Mouse (Mus musculus) embryo, embryonic 11.5 days (tissue): Measurements from ENCODE around the gene Ubap2l.

Experiments
- DNase-seq: peaks from one replicate; pipeline ENCODE4 v3.0.0-alpha.2; 2012; ENCODE audit warnings: low read depth, low spot score

Ubap2l gene

DNA sequence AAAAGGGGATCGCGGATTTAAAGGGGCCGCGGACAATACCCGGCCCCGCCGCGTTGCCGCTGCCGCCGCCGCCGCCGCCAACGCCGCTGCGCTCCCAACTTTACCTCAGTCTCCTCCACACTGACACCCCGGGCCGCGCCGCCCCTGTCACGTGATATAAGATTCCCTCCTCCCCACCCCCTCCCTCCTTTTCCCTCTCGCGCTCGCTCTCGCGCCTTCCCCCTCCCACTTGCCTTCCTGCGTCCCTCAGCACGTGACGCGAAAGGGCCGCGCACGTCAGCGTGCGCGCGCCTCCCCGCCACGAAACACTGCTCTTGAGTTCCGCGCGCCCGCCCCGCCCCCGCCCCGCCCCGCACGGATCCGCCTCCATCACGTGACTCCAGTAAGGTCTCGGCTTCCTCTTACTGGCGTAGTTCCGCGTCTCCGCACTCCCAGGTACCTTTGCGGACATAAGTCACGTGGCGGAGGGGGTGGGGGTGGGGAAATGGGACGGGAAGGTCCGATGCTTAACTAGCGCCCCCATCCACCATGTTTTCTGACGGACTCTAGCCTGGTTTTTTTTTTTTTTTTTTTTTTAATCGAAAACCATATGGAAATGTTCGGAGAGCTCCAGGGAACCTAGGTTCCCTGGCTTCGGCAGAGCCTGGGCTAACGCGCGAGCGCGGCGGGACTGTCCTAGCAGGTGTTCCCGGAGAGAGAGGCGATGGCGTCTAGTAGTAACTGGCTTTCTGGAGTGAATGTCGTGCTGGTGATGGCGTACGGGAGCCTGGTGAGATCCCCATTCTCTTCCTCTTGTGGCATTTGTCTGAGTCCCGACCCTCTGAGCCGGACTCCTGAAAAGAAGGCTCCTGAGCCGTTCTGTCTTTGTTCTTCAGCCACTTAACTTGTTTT is at the start of gene Ubap2l:
Ubap2l (minus strand) TSS at position 278 of the 891 bp plus-strand sequence.
- DNase-seq = peak; percentile 99

DNA sequence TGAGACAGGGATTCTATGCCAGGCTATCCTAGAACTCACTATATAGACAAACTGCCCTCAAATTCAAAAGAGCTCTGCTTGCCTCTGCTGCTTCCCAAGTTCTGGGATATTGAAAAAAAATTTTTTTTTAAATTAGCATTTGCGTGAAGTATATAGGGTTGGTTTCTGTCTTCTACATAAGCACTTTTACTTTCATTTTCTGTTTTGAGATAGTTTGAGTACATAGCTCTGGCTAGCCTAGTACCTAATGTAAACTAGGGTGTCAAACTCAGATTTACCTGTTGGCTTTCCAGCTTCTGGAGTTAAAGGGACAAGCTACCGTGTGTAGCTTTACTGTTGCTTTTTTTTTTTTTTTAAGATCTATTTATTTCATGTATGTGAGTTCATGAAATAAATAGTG is 49.2 kb upstream of the Ubap2l start:
- DNase-seq = no peak

DNA sequence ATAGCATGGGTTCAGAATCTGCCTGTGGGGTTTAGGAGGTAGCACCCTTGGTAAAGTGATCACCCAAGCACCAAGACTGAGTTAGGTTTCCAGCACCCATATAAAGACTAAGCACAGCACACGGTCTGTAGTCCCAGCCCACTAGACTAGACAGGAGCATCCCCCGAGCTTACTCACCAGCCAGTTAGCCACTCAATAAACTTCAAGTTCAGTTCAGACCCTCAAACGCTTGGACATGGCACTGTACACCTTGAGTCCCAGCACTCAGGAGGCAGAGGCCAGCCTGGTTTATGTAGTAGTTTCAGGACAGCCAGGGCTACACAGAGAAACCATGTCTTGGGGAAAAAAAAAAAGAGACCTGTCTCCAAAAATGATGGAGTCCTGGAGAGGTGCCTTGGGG is 48.6 kb upstream of the Ubap2l start:
- DNase-seq = no peak

DNA sequence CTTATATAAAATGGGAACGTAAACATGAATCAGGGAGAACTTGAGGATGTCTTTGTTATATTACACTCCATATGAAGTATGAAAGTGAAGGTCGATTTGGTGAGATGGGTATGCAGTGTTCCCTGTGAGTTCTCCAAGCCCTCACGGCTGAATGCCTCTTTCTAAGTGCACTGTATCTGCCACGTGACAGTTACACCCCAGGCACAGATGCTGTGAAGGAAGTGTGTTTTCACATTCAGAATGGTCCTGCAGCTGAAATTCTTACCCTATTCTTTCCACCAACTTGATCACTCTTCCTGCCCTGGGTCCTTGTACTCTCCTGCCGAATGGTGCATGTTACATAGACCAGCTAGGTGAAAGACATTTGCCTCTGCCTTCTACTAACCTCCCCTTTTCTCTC is 45.5 kb upstream of the Ubap2l start:
- no peak for DNase-seq

DNA sequence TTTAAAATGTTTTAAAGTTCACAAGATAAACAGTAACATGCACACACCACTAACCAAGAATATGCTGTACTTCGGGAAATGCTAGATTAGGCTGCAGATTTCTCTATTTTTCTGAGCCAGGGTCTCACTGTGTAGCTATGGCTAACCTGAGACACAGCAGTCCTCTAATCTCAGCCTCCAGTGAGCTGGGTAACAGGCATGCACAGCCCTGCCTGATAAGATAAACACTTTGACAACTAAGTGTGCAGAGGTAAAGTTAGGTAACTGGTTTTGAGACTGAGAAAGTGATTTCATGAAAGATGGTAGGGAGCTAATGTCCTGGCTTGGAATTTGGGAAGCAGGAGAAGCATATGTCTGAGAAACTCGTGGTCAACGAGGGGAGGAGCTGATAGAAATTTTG is 42.0 kb upstream of the Ubap2l start:
- no peak for DNase-seq

DNA sequence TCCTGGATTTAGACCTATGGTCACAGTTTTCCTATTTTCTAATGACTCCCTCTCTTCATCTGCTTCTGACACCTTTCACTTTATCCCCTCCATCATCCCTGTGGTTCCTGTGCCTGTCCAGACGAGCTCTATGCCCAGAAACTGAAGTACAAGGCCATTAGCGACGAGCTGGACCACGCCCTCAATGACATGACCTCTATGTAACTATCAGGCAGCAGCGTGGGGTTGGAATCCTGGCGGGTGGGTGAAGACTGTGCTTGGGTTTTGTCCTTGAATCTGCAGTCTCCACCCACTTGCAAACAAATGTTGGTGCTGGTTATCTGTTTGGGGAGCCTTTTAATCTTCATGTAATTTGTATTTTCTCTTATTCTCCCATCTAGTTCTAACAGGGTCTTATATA is 38.5 kb upstream of the Ubap2l start:
- DNase-seq = no peak

DNA sequence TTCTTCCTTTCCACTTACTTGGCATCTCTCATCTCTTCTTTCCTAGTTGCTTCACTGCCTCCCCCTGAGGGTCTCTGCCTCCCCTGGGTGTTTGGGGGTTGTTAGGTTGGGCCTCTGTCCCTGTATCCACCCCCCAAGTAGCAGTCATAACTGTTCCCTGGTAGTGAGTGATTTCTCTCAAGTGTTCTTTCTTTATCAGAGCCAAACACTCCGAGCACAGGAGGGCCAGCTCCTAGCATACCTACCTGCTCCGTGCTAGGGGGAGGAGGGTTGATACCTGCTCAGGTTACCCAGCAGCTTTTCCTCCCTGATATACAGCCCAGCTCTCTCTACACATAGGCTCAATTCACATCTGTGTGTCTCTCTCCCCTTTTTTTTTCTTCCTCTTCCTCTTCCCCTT is 36.2 kb upstream of the Ubap2l start:
- no peak for DNase-seq

DNA sequence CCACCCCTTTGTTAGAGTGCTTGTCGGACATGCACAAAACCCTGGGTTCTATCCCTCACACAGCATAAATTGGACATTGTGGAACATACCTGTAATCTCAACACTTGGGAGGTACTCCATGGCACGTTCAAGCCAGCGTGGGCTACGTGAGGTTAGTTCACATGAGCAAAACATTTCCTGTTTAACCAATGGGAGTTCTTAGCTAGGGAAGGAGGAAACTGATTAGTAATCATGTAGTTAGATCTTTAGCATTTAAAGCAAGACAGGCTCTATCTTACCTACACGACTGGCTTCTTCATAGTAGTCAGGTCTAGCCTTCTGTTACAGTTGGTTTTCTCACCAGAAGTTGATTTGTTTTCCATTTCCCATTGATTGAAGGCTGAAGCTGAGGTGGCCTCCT is 33.6 kb upstream of the Ubap2l start:
- DNase-seq = no peak

DNA sequence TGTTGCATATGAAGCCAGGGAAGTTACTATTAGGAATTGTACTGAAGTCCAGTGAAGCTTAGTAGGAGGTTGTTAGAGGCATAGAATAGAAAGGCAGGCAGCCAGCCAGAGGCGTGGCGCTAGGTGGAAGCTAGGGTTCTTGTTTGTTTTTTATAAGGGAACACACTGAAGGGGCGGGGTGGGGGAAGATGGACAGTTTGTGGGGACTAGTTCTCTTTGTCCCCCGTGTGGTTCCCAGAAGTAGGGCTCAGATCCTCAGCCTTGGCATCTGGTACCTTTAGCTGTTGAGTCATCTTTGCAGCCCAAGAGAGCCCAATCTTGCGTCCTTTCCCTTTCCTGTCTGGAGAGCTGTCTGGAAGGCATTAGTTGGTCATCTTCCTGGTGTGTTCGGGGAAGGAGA is 32.9 kb upstream of the Ubap2l start:
- DNase-seq = no peak

DNA sequence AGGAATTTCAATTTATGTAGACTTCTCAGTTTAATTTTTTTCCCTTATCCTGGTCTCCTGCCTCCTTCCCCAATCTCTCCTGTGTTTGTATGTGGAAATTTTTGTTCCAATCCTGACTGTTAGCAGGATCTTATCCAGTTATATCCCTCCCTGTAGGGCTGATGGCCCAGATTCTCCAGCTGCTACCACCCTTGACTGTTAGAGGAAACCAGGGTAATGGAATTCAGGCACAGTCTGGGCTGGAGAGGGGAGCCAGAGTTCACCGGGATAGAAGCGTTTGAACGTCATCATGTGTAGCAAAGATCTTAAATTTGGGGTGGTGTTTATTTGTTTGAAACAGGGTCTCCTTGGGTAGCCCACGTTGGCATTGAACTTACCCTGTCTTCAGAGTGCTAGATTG is 32.4 kb upstream of the Ubap2l start:
- DNase-seq = no peak

DNA sequence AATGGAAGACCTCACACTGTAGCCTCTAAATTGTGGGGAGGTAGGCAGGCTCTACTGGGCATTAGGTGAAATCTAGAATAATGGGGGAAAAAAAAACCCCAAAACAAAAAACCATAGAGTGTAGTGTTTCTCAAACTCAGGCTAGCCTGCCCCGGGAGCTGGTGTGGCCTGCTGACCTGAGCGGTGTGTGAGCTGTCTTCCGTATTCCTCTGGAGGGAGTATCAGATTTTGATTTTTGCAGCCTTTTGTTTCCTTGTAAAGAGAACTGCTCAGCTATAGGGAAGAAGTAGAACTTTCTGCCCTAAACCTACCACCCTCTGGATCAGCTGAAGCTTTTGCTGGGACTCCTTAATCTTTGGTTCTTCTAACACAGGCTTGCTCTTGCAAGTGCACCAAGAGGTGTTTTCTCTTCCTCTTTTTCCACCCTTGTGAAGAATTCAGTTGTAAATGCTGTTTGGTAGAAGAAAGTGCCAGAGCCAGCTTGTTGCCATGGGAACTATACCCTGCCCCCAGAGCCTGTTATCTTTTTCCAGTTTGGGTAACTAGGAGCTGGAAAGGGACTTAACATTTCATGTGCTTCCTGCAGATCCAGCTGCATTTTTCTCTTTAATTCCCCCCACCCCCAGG is 31.4 kb upstream of the Ubap2l start:
- no peak for DNase-seq

DNA sequence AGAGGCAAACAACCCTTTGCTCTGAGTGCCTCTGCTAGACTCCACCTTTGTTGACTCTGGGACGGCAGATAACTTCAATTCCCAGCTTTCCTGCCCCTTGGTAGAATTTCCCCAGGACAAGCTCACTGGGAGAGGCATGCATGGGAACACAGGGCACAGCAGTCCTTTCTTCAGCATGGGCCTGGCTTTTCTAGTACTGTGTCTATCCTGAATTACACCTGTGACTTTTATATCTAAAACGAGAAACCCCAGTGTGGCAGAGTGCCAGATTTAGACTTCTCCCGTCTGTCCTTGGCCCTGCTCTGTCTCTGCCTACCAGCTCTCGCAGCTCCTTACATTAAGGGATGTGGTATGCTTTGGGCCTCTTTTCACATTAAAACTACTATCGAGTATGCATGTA is 30.6 kb upstream of the Ubap2l start:
- no peak for DNase-seq

DNA sequence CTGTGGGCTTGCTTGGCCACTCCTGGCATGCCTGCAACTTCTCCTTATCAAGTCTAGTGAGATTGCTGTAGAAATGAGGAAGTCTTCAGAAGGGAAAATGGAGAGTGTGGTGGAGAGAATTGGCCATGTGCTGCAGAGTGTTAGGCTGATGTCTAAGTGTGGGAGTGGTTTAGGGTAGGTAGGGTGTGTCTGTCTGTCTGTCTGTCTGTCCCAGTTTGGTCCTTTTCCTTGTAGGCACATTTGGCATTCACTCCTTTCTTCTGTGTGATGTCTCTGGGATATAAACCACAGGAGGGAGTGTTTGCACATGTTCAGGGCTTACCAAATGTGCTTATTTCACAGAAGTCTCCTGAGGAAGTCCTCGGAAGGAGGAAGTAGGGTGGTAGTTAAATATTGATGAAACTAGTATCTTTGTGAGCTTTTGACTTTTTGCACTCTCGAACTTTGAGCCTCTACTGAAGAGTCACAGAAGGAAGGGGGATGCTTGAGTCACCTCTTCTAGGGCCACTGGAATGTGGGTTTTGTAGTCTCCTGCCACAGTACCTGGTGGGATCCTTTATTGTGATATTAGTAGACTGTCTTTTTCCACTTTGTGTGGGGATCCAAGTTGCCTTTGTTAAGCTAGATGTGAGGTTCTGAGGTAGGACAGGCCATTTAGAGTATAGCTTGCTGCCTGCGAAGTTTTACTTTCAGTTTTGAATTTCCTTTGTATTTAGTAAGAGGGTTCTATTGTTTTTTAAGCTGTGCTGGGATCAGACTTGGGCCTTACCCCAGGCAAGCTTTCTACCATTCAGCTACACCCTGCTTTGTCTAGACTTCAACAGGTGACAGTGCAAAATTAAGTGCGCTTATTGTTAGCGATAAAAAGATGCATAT is 29.2 kb upstream of the Ubap2l start:
- no peak for DNase-seq

DNA sequence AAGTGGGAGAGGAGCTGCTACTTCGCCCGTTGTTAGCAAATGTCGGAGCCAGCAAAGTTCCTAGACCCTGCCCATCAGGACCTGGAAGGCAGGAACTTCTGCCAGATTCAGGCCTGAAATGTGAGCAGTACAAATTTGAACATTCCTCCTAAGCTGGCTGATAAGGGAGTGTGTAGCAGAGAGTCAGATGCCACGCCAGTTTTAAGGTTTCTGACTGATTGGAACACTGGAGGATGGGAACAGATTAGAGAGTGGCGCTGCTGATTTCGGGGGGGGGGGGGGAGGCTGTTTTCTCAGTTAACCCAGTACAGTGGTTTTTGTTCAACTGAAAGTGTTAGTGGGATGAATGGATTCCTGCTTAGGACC is 28.1 kb upstream of the Ubap2l start:
- no peak for DNase-seq

DNA sequence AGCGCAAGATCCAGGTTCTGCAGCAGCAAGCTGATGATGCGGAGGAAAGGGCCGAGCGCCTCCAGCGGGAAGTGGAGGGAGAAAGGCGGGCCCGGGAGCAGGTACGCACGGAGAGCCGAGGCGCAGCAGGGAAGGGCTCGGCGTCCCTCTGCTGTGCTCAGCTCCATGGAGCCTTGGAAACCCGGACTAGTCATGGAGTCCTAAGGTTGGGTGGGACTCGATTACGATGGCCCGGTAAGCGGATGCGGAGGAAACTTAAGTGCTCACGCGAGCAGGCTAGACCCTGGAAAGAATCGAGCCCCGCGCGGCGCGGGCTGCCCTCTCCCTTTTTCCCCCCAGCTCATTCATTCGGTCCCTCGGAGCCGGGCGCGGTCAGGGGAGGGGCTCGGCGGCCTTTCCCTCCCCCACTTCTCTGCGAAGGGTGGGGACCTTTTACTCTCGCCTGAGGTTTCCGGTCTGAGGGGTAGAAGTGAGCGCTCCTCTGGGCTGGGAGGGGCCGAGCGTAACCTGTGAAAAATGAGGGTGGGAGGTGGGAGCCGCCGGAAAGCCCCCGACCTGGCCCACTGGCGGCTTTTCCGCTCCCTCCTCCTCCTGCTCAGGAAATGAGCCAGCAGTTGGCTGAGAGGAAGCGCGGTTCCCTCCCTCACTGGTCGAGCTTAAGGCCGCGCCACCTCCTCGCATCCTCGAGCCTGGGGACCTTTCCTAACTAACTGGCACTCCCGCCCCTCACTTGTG is 27.5 kb upstream of the Ubap2l start:
- peak; percentile 53 for DNase-seq

DNA sequence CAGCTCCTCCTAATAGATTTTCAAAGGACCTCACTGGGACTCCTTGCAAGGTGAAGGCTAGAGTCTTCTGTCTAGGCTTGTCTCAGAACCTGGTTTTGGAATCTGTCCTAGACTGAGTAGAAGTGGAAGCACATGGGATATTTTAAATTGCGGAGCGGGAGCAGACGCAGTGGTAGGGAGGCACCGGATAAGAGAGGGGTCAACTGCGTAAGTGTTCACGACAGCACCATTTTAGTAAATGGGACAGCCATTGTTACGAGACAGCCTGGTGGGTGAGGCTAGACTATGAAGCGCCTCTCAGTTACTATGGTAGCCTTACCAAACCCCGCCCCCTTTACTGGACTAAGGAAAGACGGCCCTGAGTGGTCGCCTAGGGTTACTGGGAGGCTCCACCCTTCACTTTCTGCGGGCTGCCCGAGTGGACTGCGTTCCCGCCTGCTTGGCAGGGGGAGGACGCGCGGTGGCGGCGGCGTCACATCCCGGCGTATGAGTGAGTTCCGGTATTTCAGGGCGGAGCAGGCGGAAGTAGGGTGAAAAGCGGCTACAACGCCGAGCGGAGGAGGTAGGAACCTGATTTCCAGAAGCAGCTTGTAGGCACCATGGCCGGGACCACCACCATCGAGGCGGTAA is 26.8 kb upstream of the Ubap2l start:
- DNase-seq = peak; percentile 92

DNA sequence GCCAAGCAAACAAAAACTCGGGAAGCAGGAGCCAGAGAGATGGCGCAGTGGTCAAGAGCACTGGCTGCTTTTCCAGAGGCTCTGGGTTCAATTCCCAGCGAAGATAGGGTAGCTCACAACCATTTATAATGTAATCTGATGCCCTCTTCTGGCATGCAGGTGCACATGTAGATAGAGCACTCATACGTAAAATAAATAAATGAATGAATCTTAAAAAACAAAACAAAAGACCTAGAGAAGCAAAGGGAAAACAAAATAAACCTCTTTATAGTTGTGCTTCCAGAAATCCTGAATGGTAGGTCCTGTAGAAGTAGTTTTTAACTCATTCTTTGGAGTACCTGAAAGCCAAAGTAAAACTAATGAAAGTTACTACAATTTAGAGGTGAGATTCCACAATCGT is 25.8 kb upstream of the Ubap2l start:
- no peak for DNase-seq

DNA sequence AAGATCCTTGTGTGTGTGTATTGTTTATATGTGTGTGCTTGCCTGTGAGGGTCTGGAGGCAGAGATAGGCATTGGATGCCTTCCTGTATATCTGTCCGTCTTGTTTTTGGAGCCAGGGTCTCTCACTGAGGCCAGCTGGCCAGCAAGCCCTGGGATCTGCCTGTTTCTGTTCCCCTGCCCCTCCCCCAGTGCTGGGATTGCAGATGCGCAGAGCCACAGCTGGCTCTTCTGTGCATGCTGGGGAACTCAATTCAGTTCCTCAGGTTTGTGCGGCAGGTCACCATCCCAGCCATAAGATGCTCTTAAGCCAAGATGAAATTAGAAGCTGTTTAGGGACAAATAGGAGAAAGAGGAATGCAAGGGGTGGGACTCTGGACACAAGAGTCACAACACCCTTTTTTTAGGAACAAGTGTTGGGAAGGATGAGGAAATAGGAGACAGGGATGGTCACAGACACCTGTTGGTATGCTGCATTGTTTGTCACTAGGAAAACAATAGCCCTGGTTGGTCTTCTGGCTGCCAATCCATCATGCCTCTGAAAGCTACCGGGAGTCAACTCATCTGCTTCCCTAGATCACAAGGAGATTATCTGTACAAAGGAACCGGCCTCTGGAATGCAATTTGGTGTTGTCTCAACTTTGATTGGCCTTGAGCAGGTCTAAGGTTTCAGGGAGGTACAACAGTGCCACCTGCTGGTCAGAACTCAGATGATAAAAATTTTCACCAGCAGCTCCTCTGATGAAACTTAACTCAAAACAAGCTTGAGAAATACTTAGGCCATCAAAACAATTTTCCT is 24.7 kb upstream of the Ubap2l start:
- DNase-seq = peak; percentile 81

DNA sequence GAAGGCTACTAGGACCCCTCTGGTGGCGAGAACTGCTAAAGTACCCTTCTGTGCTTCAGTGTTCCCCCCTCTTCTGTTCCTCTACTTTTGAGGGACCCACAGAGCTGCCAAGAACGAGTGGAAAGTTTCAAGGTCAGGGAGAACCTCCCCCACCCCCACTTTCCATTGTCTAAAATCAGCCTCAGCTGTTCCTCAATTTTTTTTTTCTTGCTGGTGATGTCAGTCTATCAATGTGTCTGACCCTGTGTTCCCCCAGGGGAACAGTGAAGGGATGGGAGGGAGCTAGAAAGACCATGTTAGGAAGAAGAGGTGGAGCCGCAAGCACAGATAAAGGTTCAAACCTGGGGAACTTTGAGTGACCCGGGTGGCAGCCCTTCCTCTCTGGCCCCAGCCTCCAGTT is 19.9 kb upstream of the Ubap2l start, which contains the start of gene Tpm3:
Tpm3 (plus strand) TSS at position 356 of the 400 bp plus-strand sequence.
- DNase-seq = no peak

DNA sequence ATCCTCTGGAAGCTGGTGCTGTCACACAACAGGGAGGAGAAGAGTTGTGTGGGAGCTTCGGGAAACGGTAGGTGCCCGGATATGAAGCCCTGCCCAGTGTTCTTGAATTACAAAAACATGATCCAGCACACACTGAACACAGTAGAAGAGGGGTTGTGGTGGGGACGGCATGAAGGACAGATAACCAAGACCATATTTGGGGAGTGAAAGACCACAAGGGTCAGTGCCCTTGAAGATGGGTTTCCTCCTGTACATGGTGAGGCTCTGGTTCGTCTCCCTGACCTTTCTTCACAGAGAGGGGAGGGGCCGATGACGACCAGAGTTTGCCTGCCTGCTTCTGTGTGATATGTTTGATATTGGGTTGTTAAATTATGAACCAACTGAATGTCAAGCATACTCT is 17.3 kb upstream of the Ubap2l start:
- no peak for DNase-seq
